8 mouse cellular contexts compared by ENCODE assay signal in the genomic region with DNA sequence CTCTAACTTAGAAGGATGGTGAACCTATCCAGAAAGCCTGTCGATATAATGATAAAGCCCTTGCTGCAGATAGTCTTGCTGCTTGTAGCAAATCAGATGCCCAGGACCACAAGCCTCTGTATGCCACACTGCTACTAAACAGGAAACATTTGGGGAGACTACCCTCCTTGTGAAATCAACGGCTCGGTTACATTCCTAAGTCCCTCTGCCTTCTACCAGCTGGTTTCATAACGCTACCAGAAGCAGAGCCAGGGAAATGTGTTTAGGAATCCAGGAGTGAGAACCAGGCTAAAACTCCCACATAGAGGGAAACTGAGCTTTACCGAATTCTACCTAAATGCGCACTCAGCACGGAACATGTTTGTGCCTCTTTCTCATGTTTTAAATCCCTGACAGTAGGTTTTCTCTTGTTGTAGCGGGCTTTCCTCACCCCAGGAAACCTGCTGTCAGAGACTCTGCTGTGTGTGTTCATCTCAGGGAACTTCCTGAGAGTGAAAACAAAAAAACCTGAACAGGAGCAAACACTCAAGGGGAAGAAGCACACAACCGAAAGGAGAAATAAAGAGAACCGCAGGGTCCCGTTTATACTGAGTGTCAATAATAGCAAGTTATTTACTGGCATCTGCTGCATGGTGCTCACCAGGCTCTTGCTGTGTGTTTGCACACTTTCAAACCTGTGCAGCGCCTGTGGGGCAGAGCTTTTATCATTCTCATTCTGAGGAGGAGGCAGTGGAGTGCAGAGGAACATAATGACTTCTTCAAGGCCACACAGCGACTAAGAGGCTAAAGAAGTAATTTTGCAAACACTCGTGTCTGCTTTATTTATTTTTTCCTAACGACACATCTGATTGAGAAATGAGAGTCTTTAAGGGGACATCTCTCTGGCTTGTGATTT. TPM values are rescaled to one million over a fixed set of nuclear protein-coding genes. Genes with fewer than 3 reads are reported as not detected.
DNase-seq lines count a peak whose midpoint lies in the region; ATAC-seq and TF ChIP-seq lines count a peak whose summit lies in the region.

No protein-coding gene starts in this region.

- peak overlapping the region; percentile 5; the same call in 1 of the 2 replicates for H3K4me2 ChIP-seq in kidney, embryonic 14.5 days (replicated peaks; ENCODE audit: low read depth, low read length)
- peak overlapping the region; percentile 12; the same call in 1 of the 2 replicates for H3K4me2 ChIP-seq in liver, embryonic 12.5 days

- no peaks in the 10 kb centered on the region for H3K36me3 ChIP-seq in kidney, embryonic 14.5 days (ENCODE audit: control insufficient read depth, insufficient read depth, low read length)
- no peaks in the 10 kb centered on the region for H3K36me3 ChIP-seq in liver, embryonic 12.5 days

- DNase-seq in kidney, adult 18-20 months: no peak
- DNase-seq in A20 (ENCODE audit: low read depth, low spot score): peak; percentile 82
- peak; percentile 7 for DNase-seq in thymus, postnatal 14 days
- DNase-seq in ovary, adult 18-20 months (ENCODE audit: low spot score): no peak
- no peak for DNase-seq in gastrocnemius, postnatal 10 days

- no peak for ATAC-seq in kidney, embryonic 14.5 days (ENCODE audit: low FRiP score, low TSS enrichment)
- no peak for ATAC-seq in liver, embryonic 12.5 days

- no peak for TF ChIP-seq CTCF in bone marrow, adult 2 months (IDR thresholded peaks at IDR 0.05; ENCODE audit: control insufficient read depth, insufficient read depth, low read length)

- WGBS in kidney, embryonic 14.5 days: 53% methylated on average over 15 of the region's 15 CpGs
- WGBS in bone marrow, adult 2 months: 6% methylated on average over 15 of the region's 15 CpGs
- 38% methylated on average over 15 of the region's 15 CpGs for WGBS in liver, embryonic 12.5 days (ENCODE audit: insufficient replicate concordance)

- no peak overlapping the region for H3K9ac ChIP-seq in kidney, embryonic 14.5 days (ENCODE audit: low read depth, low read length)
- H3K9ac ChIP-seq in liver, embryonic 12.5 days: no peak overlapping the region

- H3K4me1 ChIP-seq in kidney, embryonic 14.5 days (ENCODE audit: control insufficient read depth, insufficient read depth, low read length): 0 out of 2 replicates have a peak, but pooled peaks cover 3% of the 10 kb centered on the region
- H3K4me1 ChIP-seq in bone marrow, adult 2 months (ENCODE audit: control insufficient read depth, insufficient read depth, low read length): no peaks in the 10 kb centered on the region; the same call in none of the 2 replicates
- H3K4me1 ChIP-seq in liver, embryonic 12.5 days: peaks cover 10% of the 10 kb centered on the region; the same call in 1 of the 2 replicates

- no peak overlapping the region for H3K27ac ChIP-seq in kidney, embryonic 14.5 days (ENCODE audit: low read depth, low read length)
- H3K27ac ChIP-seq in bone marrow, adult 2 months (ENCODE audit: control insufficient read depth, insufficient read depth, low read depth, low read length, poor library complexity): peak overlapping the region; percentile 54; the same call in 1 of the 2 replicates
- H3K27ac ChIP-seq in liver, embryonic 12.5 days: no peak overlapping the region

- H3K27me3 ChIP-seq in kidney, embryonic 14.5 days (ENCODE audit: control insufficient read depth, insufficient read depth, low read length): no peaks in the 10 kb centered on the region
- no peaks in the 10 kb centered on the region for H3K27me3 ChIP-seq in liver, embryonic 12.5 days (replicated peaks)

- TF ChIP-seq POLR2A in bone marrow, adult 2 months (IDR thresholded peaks at IDR 0.05; ENCODE audit: borderline replicate concordance, control insufficient read depth, low read depth, low read length): no peak

- no peaks in the 10 kb centered on the region for H3K9me3 ChIP-seq in kidney, embryonic 14.5 days (ENCODE audit: control insufficient read depth, low read length)
- no peaks in the 10 kb centered on the region for H3K9me3 ChIP-seq in liver, embryonic 12.5 days (replicated peaks)

- no peak overlapping the region for H3K4me3 ChIP-seq in kidney, embryonic 14.5 days (ENCODE audit: low read length)
- no peak overlapping the region for H3K4me3 ChIP-seq in bone marrow, adult 2 months (replicated peaks; ENCODE audit: control insufficient read depth, low read depth, low read length)
- no peak overlapping the region for H3K4me3 ChIP-seq in liver, embryonic 12.5 days

RNA-seq across cellular contexts. Expression of gene Slc19a2, which starts 30.8 kb away (rescaled TPM):
- polyA plus RNA-seq in kidney, embryonic 14.5 days (2014; fragmentation: Nextera tagmentation; extraction: Ambion mirVana): 6.6 and 12.0 TPM in 2 replicates
- polyA plus RNA-seq in bone marrow, adult 2 months (2011; ENCODE audit: insufficient read depth, insufficient read length, low replicate concordance, missing spikeins): 2.6 and 8.8 TPM in 2 replicates
- polyA plus RNA-seq in liver, embryonic 12.5 days (2016; fragmentation: Nextera tagmentation; extraction: Ambion mirVana): 24.9 and 26.6 TPM in 2 replicates
- 1 to 10 TPM; 1.2 to 2.1 TPM for total RNA-seq in gastrocnemius, postnatal 10 days (2021)

RNA-seq across cellular contexts. Expression of gene Ccdc181, which starts 57.3 kb away (rescaled TPM):
- polyA plus RNA-seq in kidney, embryonic 14.5 days (2014; fragmentation: Nextera tagmentation; extraction: Ambion mirVana): 10.2 and 11.3 TPM in 2 replicates
- 4.7 and 6.6 TPM in 2 replicates for polyA plus RNA-seq in bone marrow, adult 2 months (2011; ENCODE audit: insufficient read depth, insufficient read length, low replicate concordance, missing spikeins)
- polyA plus RNA-seq in liver, embryonic 12.5 days (2016; fragmentation: Nextera tagmentation; extraction: Ambion mirVana): 5.2 and 5.3 TPM in 2 replicates
- 1 to 10 TPM; 5.0 to 5.4 TPM for total RNA-seq in gastrocnemius, postnatal 10 days (2021)

Comparison
In these comparisons a context has a peak if more than half of its experiments do, and no peak if none do; other contexts are left out.
1. DNase-seq: peak in A20 (single experiment) and thymus, postnatal 14 days (single experiment); none in kidney, adult 18-20 months (single experiment), ovary, adult 18-20 months (single experiment) and gastrocnemius, postnatal 10 days (single experiment).